Mouse (Mus musculus): ENCODE data around the gene Ptar1.

GRCm38 (mm10) chr19:23770494-23771423, 83.5 kb downstream of the Ptar1 start:
- no peak for TF ChIP-seq CTCF (IDR thresholded peaks at IDR 0.05; ENCODE audit: borderline replicate concordance, insufficient read depth, low read length)
- no peak for TF ChIP-seq POLR2A (IDR thresholded peaks at IDR 0.05; ENCODE audit: low read depth, low read length)
